Mouse (Mus musculus) hindbrain, embryonic 10.5 days (tissue): ENCODE data around the gene Phlda2. TPM values are rescaled to one million over a fixed set of nuclear protein-coding genes. Genes with fewer than 3 reads are reported as not detected.
"Not testable (repeated sequence)": the region's sequence is repeated elsewhere in the genome, so short reads cannot be mapped to it uniquely, and the experiment has no call there.

Source experiments
- DNase-seq: peaks from one replicate; pipeline ENCODE4 v3.0.0-alpha.2; 2017; ENCODE audit warnings: low spot score
- H3K27ac ChIP-seq: fragments of 300-500 bp; sonication (generic); 2 replicates; pipeline ENCODE4 v1.5.1; 2016; ENCODE audit warnings: mild to moderate bottlenecking, moderate library complexity
- H3K27me3 ChIP-seq: fragments of 300-500 bp; sonication (generic); 2 replicates; pipeline ENCODE4 v1.6.1; 2016; ENCODE audit warnings: mild to moderate bottlenecking; ENCODE audit not compliant: poor library complexity, insufficient read depth, severe bottlenecking
- H3K36me3 ChIP-seq: fragments of 300-500 bp; sonication (generic); 2 replicates; pipeline ENCODE4 v1.6.1; 2016; ENCODE audit warnings: mild to moderate bottlenecking, moderate library complexity
- H3K4me1 ChIP-seq: fragments of 300-500 bp; sonication (generic); replicated peaks from 2 replicates; pipeline ENCODE4 v1.6.1; 2016; ENCODE audit warnings: mild to moderate bottlenecking
- H3K4me3 ChIP-seq: fragments of 300-500 bp; sonication (generic); 2 replicates; pipeline ENCODE4 v1.5.1; 2016; ENCODE audit warnings: mild to moderate bottlenecking, moderate library complexity
- H3K9me3 ChIP-seq: fragments of 300-500 bp; sonication (generic); 2 replicates; pipeline ENCODE4 v1.6.1; 2016; ENCODE audit warnings: mild to moderate bottlenecking, moderate library complexity
- WGBS: fragments of 180-500 bp; shearing (Covaris S2); methylation state at CpG from one replicate; pipeline ENCODE4 v1.1.7; 2016; 5-methylcytosine and 5-hydroxymethylcytosine counted together
- polyA plus RNA-seq: library from polyadenylated mRNA; unstranded; fragments of >200 nt; fragmentation: Nextera tagmentation; extraction: Ambion mirVana; gene quantifications from 2 replicates; pipeline ENCODE4 v1.2.1, GENCODE M21; 2016

Phlda2 gene
- polyA plus RNA-seq, result 0.92 and 1.5 TPM in 2 replicates

DNA sequence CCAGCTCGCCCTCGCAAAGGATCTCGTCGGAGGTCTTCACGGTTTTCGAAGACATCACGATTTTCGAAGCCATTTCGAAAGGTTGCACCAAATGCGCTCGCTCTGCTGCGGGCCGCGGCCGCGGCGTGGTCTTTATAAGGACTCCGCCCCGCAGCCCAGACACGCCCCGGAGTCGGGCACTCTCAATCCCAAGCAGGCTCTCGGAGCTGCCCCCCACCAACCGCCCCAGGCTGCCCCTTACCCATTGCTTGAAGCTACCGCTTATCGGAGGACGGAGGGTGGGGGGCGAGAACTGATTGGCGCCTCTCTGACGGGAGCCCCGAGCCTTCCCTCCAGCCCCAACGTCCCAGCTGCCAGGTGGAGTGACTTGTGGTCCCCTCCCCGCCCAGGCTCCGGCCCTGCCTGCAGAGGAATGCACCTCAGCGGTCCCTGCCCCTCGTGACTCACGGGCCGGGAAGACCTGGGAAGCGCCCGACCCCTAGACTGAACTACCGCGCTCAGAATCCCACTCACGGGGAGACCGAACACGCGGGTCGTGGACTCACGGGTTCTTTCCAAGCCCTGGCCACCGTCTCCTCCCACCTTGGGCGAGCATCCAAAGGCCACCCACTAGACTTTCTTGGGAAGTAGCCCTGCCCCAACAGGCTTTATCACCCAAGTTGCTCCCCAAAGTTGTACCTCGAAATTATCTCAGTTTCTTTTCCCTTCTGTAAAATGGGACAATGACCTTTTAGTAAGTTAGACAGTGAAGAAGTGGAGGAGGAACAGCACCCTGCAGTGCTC lies at the start of gene Phlda2:
Gene Phlda2 (minus strand): TSS at position 733 of the 783 bp plus-strand sequence.
- no peaks in the 10 kb centered on the region for H3K9me3 ChIP-seq
- H3K27ac ChIP-seq, result 0 out of 2 replicates have a peak within 1 kb of the TSS, but pooled peaks have one; percentile 16
- peaks cover 75% of the 10 kb centered on the region for H3K27me3 ChIP-seq
- peak; percentile 54 for DNase-seq
- peaks cover 19% of the 10 kb centered on the region for H3K4me1 ChIP-seq
- no peaks in the 10 kb centered on the region for H3K36me3 ChIP-seq
- H3K4me3 ChIP-seq, result peak within 1 kb of the TSS; percentile 51
- 6% methylated on average over 51 of the region's 51 CpGs for WGBS

DNA sequence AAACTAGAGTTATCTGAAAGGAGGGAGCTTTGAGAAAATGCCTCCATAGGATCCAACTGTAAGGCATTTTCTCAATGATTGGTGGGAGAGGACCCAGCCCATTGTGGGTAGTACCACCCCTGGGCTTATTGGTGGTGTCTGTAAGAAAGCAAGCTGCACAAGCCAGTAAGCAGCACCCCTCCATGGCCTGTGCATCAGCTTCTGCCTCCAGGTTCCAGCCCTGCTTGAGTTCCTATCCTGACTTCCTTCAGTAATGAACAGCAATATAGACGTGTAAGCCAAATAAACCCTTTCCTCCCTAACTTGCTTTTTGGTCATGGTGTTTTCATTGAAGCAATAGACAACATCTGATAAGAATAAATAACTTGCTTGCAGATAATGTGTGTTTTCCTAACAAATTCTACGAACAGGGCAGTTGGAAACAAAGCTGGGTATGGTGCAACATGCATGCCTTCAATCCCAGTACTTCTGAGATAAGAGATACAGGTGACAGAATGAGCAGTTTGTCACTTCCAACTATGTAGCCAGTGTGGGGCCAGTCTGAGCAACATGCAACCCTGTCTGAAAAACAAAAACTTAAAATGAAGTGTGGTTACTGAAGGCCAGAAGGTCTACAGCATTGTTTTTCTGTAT lies 46.8 kb upstream of the Phlda2 start:
- peaks cover 32% of the 10 kb centered on the region for H3K36me3 ChIP-seq
- DNase-seq, result no peak
- peak overlapping the region; percentile 97 for H3K27ac ChIP-seq
- H3K4me1 ChIP-seq, result peaks cover 31% of the 10 kb centered on the region
- no peaks in the 10 kb centered on the region for H3K9me3 ChIP-seq
- WGBS, result 40% methylated on average over 2 of the region's 2 CpGs
- no peaks in the 10 kb centered on the region for H3K27me3 ChIP-seq
- peak overlapping the region; percentile 96 for H3K4me3 ChIP-seq

DNA sequence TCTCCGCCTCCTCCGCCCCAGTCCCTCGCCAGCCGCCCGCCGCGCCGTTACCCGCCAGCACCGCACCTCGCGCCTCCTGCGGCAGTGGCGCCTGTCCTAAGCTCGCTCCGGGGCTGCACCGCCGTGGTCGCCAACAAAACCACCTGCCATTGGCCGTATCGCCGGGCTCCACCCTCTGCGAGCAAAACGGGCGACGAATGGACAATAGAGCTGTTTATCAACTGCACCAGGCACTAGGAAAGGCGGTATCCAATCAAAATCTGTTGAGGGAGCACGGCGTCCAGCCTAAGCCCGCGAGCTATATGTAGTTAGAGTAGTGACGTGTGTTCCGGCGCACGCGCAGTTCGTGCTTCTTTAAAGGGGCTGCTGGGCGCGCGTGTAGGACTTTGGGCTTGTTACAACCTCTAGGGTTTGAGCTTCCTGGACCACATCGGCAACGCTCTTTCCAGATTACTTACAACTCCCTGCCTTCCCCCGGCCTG lies 46.1 kb upstream of the Phlda2 start, which contains the start of gene Nap1l4:
Gene Nap1l4 (minus strand): TSS at position 131 of the 482 bp plus-strand sequence.
- Histone ChIP-seq H3K9me3 (no peaks in the 10 kb centered on the region), H3K4me1 (peaks cover 31% of the 10 kb centered on the region), H3K27me3 (no peaks in the 10 kb centered on the region), H3K27ac (peak within 1 kb of the TSS; percentile 97), H3K4me3 (peak within 1 kb of the TSS; percentile 96), H3K36me3 (peaks cover 29% of the 10 kb centered on the region)
- DNase-seq, result peak; percentile 99
- under 1% methylated on average over 43 of the region's 43 CpGs for WGBS

GRCm38 (mm10) chr7:143548231-143548961 lies 45.4 kb upstream of the Phlda2 start:
- peak overlapping the region; percentile 97 for H3K27ac ChIP-seq
- no peaks in the 10 kb centered on the region for H3K9me3 ChIP-seq
- no peaks in the 10 kb centered on the region for H3K27me3 ChIP-seq
- H3K4me1 ChIP-seq, result peaks cover 35% of the 10 kb centered on the region
- H3K36me3 ChIP-seq, result peaks cover 31% of the 10 kb centered on the region
- peak overlapping the region; percentile 96 for H3K4me3 ChIP-seq
- no peak for DNase-seq
- under 1% methylated on average over 63 of the region's 63 CpGs for WGBS

- 76% methylated on average over 2 of the region's 2 CpGs for WGBS
- Histone ChIP-seq H3K36me3 (peaks cover 24% of the 10 kb centered on the region), H3K4me1 (peaks cover 38% of the 10 kb centered on the region)
Observed at GRCm38 (mm10) chr7:143546554-143546953, 43.6 kb upstream of the Phlda2 start.

GRCm38 (mm10) chr7:143544368-143544767 lies 41.4 kb upstream of the Phlda2 start:
- WGBS, result 94% methylated on average over 2 of the region's 2 CpGs

More at GRCm38 (mm10) chr7:143546554-143546953, 43.6 kb upstream of the Phlda2 start:
- no peaks in the 10 kb centered on the region for H3K9me3 ChIP-seq
- peak overlapping the region; percentile 21; the same call in 1 of the 2 replicates for H3K4me3 ChIP-seq
- no peak for DNase-seq
- H3K27me3 ChIP-seq, result no peaks in the 10 kb centered on the region
- no peak overlapping the region for H3K27ac ChIP-seq

GRCm38 (mm10) chr7:143538671-143539070 lies 35.7 kb upstream of the Phlda2 start:
- WGBS, result 83% methylated on average over 1 of the region's 1 CpGs
- Histone ChIP-seq H3K27ac (no peak overlapping the region), H3K4me3 (no peak overlapping the region), H3K36me3 (peaks cover 80% of the 10 kb centered on the region), H3K4me1 (peaks cover 5% of the 10 kb centered on the region; the same call in 1 of the 2 replicates), H3K9me3 (no peaks in the 10 kb centered on the region), H3K27me3 (no peaks in the 10 kb centered on the region)
- no peak for DNase-seq

More at GRCm38 (mm10) chr7:143544368-143544767, 41.4 kb upstream of the Phlda2 start:
- DNase-seq, result peak; percentile 34
- Histone ChIP-seq H3K27me3 (no peaks in the 10 kb centered on the region), H3K4me1 (peaks cover 31% of the 10 kb centered on the region), H3K27ac (no peak overlapping the region), H3K4me3 (no peak overlapping the region), H3K36me3 (peaks cover 46% of the 10 kb centered on the region), H3K9me3 (no peaks in the 10 kb centered on the region)

DNA sequence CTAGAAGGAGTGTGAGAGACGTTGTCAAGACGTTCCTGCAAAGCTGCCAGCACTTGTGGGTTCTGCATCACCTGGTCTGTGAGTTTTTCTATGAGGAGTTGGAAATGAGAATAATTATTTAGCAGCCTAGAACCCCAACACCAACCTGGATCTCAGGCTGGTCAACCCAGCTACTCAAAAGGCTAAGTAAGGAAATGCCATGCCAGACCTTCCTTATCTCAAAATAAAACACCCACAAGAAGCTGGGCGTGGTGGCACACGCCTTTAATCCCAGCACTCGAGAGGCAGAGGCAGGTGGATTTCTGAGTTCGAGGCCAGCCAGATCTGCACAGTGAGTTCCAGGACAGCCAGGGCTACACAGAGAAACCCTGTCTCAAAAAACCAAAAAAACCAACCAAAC lies 35.3 kb upstream of the Phlda2 start:
- DNase-seq, H3K4me3 ChIP-seq, H3K4me1 ChIP-seq, H3K9me3 ChIP-seq, H3K27me3 ChIP-seq, H3K27ac ChIP-seq: not testable (repeated sequence)
- WGBS, result 93% methylated on average over 6 of the region's 6 CpGs
- H3K36me3 ChIP-seq, result peaks cover 83% of the 10 kb centered on the region

GRCm38 (mm10) chr7:143536251-143536650 lies 33.3 kb upstream of the Phlda2 start:
- H3K9me3 ChIP-seq, result no peaks in the 10 kb centered on the region
- no peak for DNase-seq
- 94% methylated on average over 3 of the region's 3 CpGs for WGBS
- no peak overlapping the region for H3K4me3 ChIP-seq
- H3K4me1 ChIP-seq, result no peaks in the 10 kb centered on the region
- H3K36me3 ChIP-seq, result peaks cover 100% of the 10 kb centered on the region
- no peak overlapping the region for H3K27ac ChIP-seq
- no peaks in the 10 kb centered on the region for H3K27me3 ChIP-seq

DNA sequence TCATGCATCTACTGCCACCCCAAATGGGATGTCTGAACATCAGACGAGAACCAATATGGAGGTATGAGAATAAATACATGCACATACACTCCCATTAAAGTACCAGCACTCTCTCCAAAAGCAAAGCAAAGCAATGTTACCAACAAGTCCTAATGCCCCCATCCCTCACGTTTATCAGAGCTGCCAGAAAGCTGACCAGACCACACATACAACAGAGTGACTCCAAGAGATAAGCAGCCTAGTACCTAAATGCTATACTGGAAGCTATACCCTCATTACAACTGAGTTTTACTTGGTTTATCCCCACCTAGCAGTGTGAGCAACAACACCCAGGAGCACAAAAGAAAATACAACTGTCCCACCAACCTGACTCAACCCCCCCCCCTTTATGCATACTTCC lies 30.3 kb upstream of the Phlda2 start:
- Histone ChIP-seq H3K36me3 (peaks cover 100% of the 10 kb centered on the region), H3K9me3 (no peaks in the 10 kb centered on the region), H3K4me3 (no peak overlapping the region), H3K4me1 (no peaks in the 10 kb centered on the region), H3K27me3 (no peaks in the 10 kb centered on the region), H3K27ac (no peak overlapping the region)
- DNase-seq, result no peak
- WGBS, result 83% methylated on average over 2 of the region's 2 CpGs

DNA sequence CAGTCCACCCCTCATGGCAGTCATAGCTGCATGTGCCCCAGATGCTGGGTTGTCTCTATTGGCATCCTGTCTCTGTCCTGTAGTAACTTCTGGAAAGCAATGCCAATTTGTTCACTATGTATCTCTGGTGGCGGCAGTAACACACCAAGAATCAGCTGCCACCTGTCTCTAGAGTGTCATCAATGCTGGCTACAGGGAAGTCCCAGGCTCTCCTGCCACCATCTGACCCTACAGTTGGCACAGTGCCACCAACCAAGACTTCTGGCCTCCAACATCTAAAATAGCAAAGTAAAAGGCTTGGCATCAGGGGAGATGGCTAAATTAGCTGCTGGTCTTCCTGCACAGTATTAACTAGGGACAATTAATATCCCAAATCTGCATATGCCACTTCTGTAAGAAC lies 29.5 kb upstream of the Phlda2 start:
- WGBS, result 100% methylated on average over 1 of the region's 1 CpGs
- no peaks in the 10 kb centered on the region for H3K27me3 ChIP-seq
- H3K4me3 ChIP-seq, result no peak overlapping the region
- no peak overlapping the region for H3K27ac ChIP-seq
- DNase-seq, result no peak
- peaks cover 100% of the 10 kb centered on the region for H3K36me3 ChIP-seq
- no peaks in the 10 kb centered on the region for H3K9me3 ChIP-seq
- no peaks in the 10 kb centered on the region for H3K4me1 ChIP-seq

- Histone ChIP-seq H3K4me3 (no peak overlapping the region), H3K27ac (no peak overlapping the region), H3K36me3 (peaks cover 100% of the 10 kb centered on the region), H3K27me3 (no peaks in the 10 kb centered on the region), H3K4me1 (no peaks in the 10 kb centered on the region), H3K9me3 (no peaks in the 10 kb centered on the region)
- 88% methylated on average over 4 of the region's 4 CpGs for WGBS
- DNase-seq, result no peak
Observed at GRCm38 (mm10) chr7:143519333-143519732, 16.4 kb upstream of the Phlda2 start.
